Mouse (Mus musculus) limb, embryonic 14.5 days (tissue): ENCODE results near the gene Ptcd1. TPM values are rescaled to one million over a fixed set of nuclear protein-coding genes. Genes with fewer than 3 reads are reported as not detected.
"Not testable (repeated sequence)": the region's sequence is repeated elsewhere in the genome, so short reads cannot be mapped to it uniquely, and the experiment has no call there.

Experiments used
- ATAC-seq: fragments of 200-750 bp; cut with Nextera tagmentation; 2 replicates; pipeline ENCODE4 v1.8.0; 2017; ENCODE audit warnings: low read depth, moderate number of reproducible peaks, moderate TSS enrichment; ENCODE audit not compliant: low FRiP score
- DNase-seq: peaks from one replicate; pipeline ENCODE4 v3.0.0-alpha.2; 2015; ENCODE audit warnings: low spot score
- H3K27ac ChIP-seq: fragments of 300-500 bp; sonication (generic); replicated peaks from 2 replicates; pipeline ENCODE4 v1.5.1; 2014; ENCODE audit warnings: low read depth, mild to moderate bottlenecking, low read length, moderate library complexity, mixed read lengths
- H3K27me3 ChIP-seq: fragments of 300-500 bp; sonication (generic); 2 replicates; pipeline ENCODE4 v1.6.1; 2014; ENCODE audit warnings: low read length, mixed read lengths; ENCODE audit not compliant: control insufficient read depth, insufficient read depth
- H3K36me3 ChIP-seq: fragments of 300-500 bp; sonication (generic); 2 replicates; pipeline ENCODE4 v1.6.1; 2014; ENCODE audit warnings: mild to moderate bottlenecking, low read length, moderate library complexity, mixed read lengths; ENCODE audit not compliant: control insufficient read depth, insufficient read depth
- H3K4me1 ChIP-seq: fragments of 300-500 bp; sonication (generic); 2 replicates; pipeline ENCODE4 v1.6.1; 2014; ENCODE audit warnings: antibody characterized with exemption, low read length, mixed read lengths; ENCODE audit not compliant: control insufficient read depth, insufficient read depth
- H3K4me2 ChIP-seq: fragments of 300-500 bp; sonication (generic); replicated peaks from 2 replicates; pipeline ENCODE4 v1.6.1; 2014; ENCODE audit warnings: low read depth, mild to moderate bottlenecking, low read length, moderate library complexity; ENCODE audit not compliant: severe bottlenecking
- H3K4me3 ChIP-seq: fragments of 300-500 bp; sonication (generic); replicated peaks from 2 replicates; pipeline ENCODE4 v1.5.1; 2014; ENCODE audit warnings: low read length
- H3K9ac ChIP-seq: fragments of 300-500 bp; sonication (generic); 2 replicates; pipeline ENCODE4 v1.6.1; 2014; ENCODE audit warnings: mild to moderate bottlenecking, low read depth, low read length, moderate library complexity; ENCODE audit not compliant: severe bottlenecking
- H3K9me3 ChIP-seq: fragments of 300-500 bp; sonication (generic); 2 replicates; pipeline ENCODE4 v1.6.1; 2016; ENCODE audit warnings: low read length; ENCODE audit not compliant: control insufficient read depth
- POLR2A ChIP-seq: fragments of 200-500 bp; IDR thresholded peaks from 2 replicates; pipeline ENCODE4 v1.8.0; 2012; ENCODE audit warnings: inconsistent platforms, mild to moderate bottlenecking, moderate library complexity, borderline replicate concordance; ENCODE audit not compliant: insufficient read depth, insufficient read length; ENCODE audit errors: extremely low read depth
- WGBS: fragments of 180-500 bp; shearing (Covaris S2); extraction: QIAGEN DNeasy Blood & Tissue Kit; methylation state at CpG from one replicate; pipeline ENCODE4 v1.1.7; 2014; 5-methylcytosine and 5-hydroxymethylcytosine counted together
- polyA plus RNA-seq, 2 experiments: library from polyadenylated mRNA; depleted of rRNA in 1 of 2; stranded (reverse) in 1 of 2; unstranded in 1 of 2; fragments of >200 nt; fragmentation: Nextera tagmentation in 1 of 2; extraction: Ambion mirVana in 1 of 2; gene quantifications; 2 replicates each; pipeline versions ENCODE4 v1.2.1 to v1.2.3; 2012 to 2014

Gene Ptcd1
- polyA plus RNA-seq, 2 experiments = 16.0 to 16.4 TPM

- peaks cover 57% of the 10 kb centered on the region for H3K36me3 ChIP-seq
- WGBS = 2% methylated on average over 76 of the region's 84 CpGs
- 0 out of 2 replicates have a peak, but pooled peaks have one; percentile 47 for TF ChIP-seq POLR2A
Measured at GRCm38 (mm10) chr5:145139571-145140519, 27.1 kb downstream of the Ptcd1 start, which contains the start of the genes Pdap1 and Bud31. TSS of gene Pdap1 (minus strand) at chr5:145140238. TSS of gene Bud31 (plus strand) at chr5:145140362.

GRCm38 (mm10) chr5:145138836-145139235 lies 28.1 kb downstream of the Ptcd1 start:
- peak overlapping the region; percentile 76 for H3K4me2 ChIP-seq
- 9% methylated on average over 6 of the region's 6 CpGs for WGBS
- H3K27me3 ChIP-seq = no peaks in the 10 kb centered on the region
- H3K27ac ChIP-seq = no peak overlapping the region; the same call in 1 of the 2 replicates
- H3K4me3 ChIP-seq = peak overlapping the region; percentile 84
- peak; percentile 61 for DNase-seq
- ATAC-seq = no peak
- no peaks in the 10 kb centered on the region for H3K9me3 ChIP-seq
- H3K36me3 ChIP-seq = peaks cover 57% of the 10 kb centered on the region
- no peak for TF ChIP-seq POLR2A
- peak overlapping the region; percentile 82 for H3K9ac ChIP-seq
- peaks cover 10% of the 10 kb centered on the region for H3K4me1 ChIP-seq

More at GRCm38 (mm10) chr5:145139571-145140519, 27.1 kb downstream of the Ptcd1 start, which contains the start of the genes Pdap1 and Bud31:
- H3K9ac ChIP-seq = peak within 1 kb of the TSS; percentile 82
- H3K4me2 ChIP-seq = peak within 1 kb of the TSS; percentile 76
- H3K27me3 ChIP-seq = no peaks in the 10 kb centered on the region
- H3K9me3 ChIP-seq = no peaks in the 10 kb centered on the region
- ATAC-seq = peak; percentile 95
- H3K27ac ChIP-seq = peak within 1 kb of the TSS; percentile 77
- peaks cover 10% of the 10 kb centered on the region for H3K4me1 ChIP-seq
- peak; percentile 92 for DNase-seq
- peak within 1 kb of the TSS; percentile 84 for H3K4me3 ChIP-seq

GRCm38 (mm10) chr5:145133275-145133674 lies 33.6 kb downstream of the Ptcd1 start:
- not testable (repeated sequence) for DNase-seq, H3K27me3 ChIP-seq, H3K4me2 ChIP-seq, H3K9ac ChIP-seq, H3K4me3 ChIP-seq, H3K9me3 ChIP-seq, ATAC-seq, H3K27ac ChIP-seq, H3K4me1 ChIP-seq
- 90% methylated on average over 6 of the region's 6 CpGs for WGBS
- H3K36me3 ChIP-seq = peaks cover 85% of the 10 kb centered on the region

GRCm38 (mm10) chr5:145130995-145131394 lies 35.9 kb downstream of the Ptcd1 start:
- Histone ChIP-seq H3K27me3 (no peaks in the 10 kb centered on the region), H3K4me1 (no peaks in the 10 kb centered on the region), H3K27ac (no peak overlapping the region), H3K36me3 (peaks cover 95% of the 10 kb centered on the region), H3K4me2 (no peak overlapping the region), H3K9me3 (no peaks in the 10 kb centered on the region), H3K9ac (no peak overlapping the region), H3K4me3 (no peak overlapping the region)
- WGBS = 86% methylated on average over 3 of the region's 3 CpGs
- DNase-seq (no peak), ATAC-seq (no peak)
- no peak for TF ChIP-seq POLR2A

- no peak overlapping the region for H3K9ac ChIP-seq
- H3K27ac ChIP-seq = no peak overlapping the region
- no peaks in the 10 kb centered on the region for H3K27me3 ChIP-seq
- no peaks in the 10 kb centered on the region for H3K4me1 ChIP-seq
- ATAC-seq (no peak), DNase-seq (no peak)
- 87% methylated on average over 11 of the region's 11 CpGs for WGBS
- peaks cover 97% of the 10 kb centered on the region for H3K36me3 ChIP-seq
- TF ChIP-seq POLR2A = no peak
- H3K4me3 ChIP-seq = no peak overlapping the region
- H3K4me2 ChIP-seq = no peak overlapping the region
- no peaks in the 10 kb centered on the region for H3K9me3 ChIP-seq
Measured at GRCm38 (mm10) chr5:145130191-145130590, 36.7 kb downstream of the Ptcd1 start.

GRCm38 (mm10) chr5:145129773-145130172 lies 37.1 kb downstream of the Ptcd1 start:
- not testable (repeated sequence) for H3K9me3 ChIP-seq, H3K4me3 ChIP-seq, H3K27me3 ChIP-seq, H3K4me2 ChIP-seq, ATAC-seq, H3K4me1 ChIP-seq, H3K27ac ChIP-seq, DNase-seq, H3K9ac ChIP-seq
- peaks cover 97% of the 10 kb centered on the region for H3K36me3 ChIP-seq
- WGBS = 90% methylated on average over 4 of the region's 6 CpGs
